Mouse (Mus musculus): Measurements from ENCODE around the gene Vegfb.
A peak's percentile ranks its signal among the peaks of the same experiment; 100 is the strongest.

Vegfb gene

DNA sequence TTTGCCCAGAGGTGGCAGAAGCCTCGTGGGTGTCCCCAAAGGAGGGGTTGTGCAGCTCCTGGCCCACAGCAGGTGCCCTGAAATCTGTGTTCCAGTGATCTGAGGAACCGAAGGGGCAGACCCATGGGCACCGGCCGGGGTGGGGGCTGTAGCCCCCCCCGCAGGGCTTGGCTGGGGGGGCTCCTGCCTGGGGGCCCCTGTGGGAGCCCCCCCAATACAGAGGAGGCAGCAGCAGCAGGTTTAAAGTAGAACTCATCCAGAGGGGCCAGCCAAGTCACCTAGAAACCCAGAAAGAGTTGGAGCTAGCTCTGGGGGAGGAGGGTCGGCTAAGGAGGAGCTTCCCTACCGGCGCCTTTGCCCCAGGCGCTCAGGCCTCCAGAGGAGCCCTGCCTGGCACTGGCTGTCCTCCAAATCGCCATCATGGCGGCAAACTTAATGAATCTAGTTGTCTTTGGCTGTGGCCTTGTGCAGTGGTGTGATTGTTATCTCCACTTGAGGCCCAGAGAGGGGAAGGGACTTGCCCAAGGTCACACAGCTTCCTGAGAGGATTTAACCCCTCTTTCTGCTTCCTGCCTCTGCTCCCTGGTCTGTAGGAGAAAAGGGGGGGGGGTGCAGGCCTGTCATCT lies 16.9 kb downstream of the Vegfb start:
- DNase-seq, result no peak

GRCm38 (mm10) chr19:6969665-6970381 lies 17.6 kb downstream of the Vegfb start:
- peak; percentile 75 for DNase-seq

DNA sequence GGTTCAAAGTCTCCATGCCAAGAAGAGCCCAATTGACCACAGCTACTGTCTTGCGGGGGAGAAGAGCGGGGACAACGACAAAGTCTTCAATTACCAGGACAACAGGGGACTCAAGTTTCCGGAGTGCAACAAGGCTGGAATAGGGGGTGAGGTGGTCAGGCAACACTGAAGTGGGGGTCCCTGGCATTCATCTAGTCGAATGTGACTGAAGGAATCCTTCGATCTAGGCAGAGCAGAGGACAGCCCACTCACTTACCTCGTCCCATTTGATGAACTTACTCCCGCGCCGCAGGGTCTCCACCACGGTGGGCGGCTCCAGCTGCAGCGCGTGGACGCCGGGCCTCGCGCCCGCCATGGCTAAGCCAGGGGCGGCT lies 18.2 kb downstream of the Vegfb start:
- DNase-seq, result no peak

- DNase-seq, result peak; percentile 70
Measured at GRCm38 (mm10) chr19:6968491-6969271, 18.8 kb downstream of the Vegfb start.

DNA sequence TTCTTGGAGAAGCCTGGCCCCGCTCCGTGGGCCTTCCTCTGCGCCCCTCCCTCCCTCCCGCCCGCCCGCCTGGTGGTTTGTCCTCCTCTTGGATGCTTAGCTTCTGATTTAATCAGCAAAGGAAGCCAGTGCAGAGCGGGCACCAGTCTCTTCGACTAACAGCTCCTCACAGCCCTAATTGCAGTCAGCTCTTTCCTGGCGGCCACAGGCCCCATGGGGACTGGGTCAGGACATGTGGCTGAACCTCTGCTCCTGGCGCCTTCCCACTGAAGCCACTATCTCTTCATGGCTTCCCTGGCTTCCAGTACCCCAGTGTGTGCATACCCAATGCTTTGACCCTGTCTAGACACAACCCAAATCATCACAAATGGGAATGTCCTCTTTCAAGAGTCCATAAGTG lies 31.0 kb downstream of the Vegfb start:
- DNase-seq, result no peak

GRCm38 (mm10) chr19:6955424-6955823 lies 32.0 kb downstream of the Vegfb start:
- no peak for DNase-seq

DNA sequence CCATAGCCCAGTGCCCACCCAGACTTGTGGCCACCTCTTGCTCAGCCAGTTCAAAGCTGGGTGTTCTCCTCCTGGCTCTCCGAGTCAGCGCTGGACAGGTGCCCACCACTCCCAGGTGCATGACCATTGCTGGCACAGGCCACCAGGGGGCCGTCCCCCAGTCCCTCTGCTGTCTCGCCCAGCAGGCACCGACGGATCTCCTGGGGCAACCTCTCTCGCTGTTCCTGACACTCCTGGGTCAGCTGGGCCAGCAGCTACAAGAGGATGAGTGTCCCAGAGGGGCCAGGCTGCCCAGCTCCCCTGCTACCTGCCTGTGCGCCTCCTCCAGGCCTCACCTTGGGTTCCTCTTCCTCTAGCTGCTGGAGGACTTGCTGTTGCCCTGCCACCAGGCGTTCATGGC lies 33.4 kb downstream of the Vegfb start:
- peak; percentile 79 for DNase-seq

DNA sequence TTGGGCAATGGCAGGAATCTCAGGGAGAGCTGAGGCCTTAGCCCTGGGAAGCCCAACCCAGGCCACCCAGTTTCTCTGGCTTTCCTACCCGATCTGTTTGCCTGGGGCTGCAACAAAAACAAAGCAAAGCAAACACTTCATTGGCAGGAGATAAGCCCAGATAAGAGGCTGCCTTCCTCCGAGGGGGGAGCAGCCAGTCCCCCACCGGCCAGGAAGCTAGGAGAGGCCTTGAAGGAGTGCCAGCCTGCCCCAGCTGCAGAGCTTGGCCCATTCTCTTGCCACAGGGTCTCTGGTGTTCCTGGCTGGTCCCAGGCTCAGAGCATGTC lies 34.8 kb downstream of the Vegfb start:
- peak; percentile 87 for DNase-seq

GRCm38 (mm10) chr19:6951994-6952711 lies 35.3 kb downstream of the Vegfb start:
- peak; percentile 94 for DNase-seq

- DNase-seq, result peak; percentile 98
Measured at GRCm38 (mm10) chr19:6951381-6951968, 36.0 kb downstream of the Vegfb start.

DNA sequence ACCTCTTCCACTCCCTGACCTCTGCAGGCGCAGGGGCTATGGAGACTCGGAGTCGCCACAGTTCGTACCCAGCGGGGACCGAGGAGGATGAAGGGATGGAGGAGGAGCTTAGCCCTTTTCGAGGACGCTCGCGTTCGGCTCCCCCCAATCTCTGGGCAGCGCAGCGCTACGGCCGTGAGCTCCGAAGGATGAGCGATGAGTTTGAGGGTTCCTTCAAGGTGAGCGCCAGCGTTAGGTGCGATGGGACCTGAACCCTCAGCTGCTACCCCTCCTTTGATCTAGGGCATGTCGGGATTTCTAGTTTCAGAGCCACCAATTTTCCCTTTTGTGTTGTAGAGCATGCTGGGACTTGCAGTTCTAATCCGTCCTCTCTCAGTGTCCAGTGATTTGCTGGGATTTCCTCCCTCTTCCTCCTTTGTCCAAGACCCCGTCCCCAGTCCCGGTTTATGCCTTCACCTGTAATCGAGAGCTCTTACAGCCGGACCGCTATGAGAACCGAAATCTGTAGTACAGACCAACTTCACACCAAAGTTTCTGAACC lies 36.8 kb downstream of the Vegfb start:
- DNase-seq, result peak; percentile 59

DNA sequence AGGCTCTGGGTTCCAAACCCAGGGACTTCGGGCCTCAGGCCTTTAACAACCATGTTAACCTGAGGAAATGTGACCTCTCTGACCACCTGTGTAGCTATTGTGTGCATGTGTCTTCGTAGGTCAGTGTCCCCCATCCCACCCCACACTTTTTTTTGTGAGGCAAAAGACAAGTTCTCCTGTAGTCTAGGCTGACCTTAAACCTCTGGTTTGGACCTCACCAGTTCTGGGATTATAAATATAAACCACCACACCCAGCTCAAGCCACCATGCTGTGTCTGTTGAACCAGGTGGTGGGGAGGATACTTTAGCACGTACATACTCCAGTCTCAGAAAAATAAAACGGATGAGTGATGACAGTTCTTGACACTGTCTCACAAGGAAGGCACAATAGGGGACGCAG lies 37.5 kb downstream of the Vegfb start:
- no peak for DNase-seq

DNA sequence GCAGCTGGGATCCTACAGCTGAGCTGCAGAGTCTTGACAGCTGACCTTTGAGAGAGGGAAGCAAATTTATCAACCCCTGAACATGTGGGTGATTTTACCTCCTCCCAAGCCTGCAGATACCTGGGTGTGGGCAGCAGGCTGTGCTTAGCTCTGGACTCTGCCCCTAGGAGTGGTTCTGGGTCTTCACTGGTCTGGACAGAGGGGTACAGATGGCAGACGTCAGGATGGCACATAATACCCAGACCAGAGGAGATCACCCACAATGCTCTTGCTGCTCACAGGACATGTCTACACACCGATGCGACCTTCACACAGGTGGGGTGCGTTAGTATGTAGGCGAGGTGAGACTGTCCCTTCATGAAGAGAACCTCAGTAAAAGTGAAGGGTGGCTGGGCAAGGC lies 37.9 kb downstream of the Vegfb start:
- no peak for DNase-seq

DNA sequence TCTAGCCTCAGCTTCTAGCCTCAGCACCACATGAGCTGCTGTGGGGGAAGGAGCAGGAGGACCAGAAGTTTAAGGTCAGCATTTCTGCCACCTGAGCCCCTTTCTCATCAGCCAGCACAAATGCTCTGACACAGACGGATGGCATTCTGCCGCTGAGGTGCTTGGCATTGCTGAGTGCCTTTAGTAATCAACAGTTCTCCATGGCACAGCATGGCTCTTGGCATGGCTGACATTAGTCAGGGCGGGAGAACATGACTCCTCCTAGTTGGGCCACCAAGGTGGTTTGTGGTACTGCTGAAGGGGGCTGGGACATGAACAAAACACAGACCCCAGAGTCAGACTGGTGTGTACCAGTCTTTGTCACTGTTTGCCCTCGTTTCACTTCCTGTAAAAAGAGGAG lies 39.3 kb downstream of the Vegfb start:
- no peak for DNase-seq

DNA sequence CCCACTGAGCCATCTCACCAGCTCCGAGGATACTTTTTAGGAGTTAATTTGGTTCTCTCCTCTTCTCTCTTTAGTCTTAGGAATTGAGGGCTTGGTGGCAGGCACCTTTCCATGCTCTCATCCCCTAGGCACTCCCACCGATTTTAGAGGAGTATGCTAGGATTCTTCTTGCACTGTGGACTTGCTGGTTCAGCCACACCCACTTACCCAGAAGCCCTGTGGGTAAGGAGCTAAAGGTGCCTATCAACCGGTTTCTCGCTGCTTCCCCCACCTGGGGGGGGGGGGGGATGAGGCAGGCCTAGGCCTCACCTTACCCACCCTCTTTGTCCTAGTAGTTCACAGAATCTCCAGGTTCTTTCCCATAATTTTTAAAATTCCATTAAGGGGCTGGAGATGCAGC lies 39.7 kb downstream of the Vegfb start:
- DNase-seq, result no peak

DNA sequence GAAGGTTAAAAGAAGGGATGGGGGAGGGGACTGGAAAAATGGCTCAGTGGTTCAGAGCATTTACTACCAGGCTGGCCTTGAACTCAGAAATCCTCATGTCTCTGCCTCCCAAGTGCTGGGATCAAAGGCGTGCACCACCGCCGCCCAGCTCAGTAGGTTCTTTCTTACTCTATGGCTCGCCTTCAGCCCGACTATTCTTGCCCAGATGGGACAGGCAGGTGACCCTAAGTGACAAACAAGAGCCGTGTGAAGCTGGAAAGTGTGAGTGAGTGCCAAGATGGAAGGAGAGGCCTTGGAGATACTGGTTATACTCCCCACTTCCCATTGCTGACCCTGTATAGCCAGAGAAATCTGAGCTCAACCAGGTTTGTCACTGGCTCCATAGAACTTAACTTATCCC lies 43.7 kb downstream of the Vegfb start:
- no peak for DNase-seq

DNA sequence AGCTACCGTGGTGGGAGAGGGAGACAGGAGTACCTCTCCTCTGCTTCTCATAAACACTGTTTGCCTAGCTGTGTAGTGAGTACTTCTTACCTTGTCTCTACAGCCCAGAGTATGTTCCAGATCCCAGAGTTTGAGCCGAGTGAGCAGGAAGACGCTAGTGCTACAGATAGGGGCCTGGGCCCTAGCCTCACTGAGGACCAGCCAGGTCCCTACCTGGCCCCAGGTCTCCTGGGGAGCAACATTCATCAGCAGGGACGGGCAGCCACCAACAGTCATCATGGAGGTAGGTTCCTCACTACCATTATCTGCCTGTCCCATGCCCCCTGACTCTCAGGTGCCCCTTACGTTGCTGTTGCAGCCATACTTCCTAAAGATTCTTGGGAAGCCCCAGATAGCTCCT lies 44.7 kb downstream of the Vegfb start:
- no peak for DNase-seq

GRCm38 (mm10) chr19:6942249-6942691 lies 45.2 kb downstream of the Vegfb start, which contains the start of gene Gpr137:
Gpr137 (minus strand) TSS chr19:6942480.
- peak; percentile 98 for DNase-seq

- peak; percentile 95 for DNase-seq
Measured at GRCm38 (mm10) chr19:6941372-6942248, 45.8 kb downstream of the Vegfb start, which contains the start of gene Bad. Bad (plus strand) TSS chr19:6941861.

GRCm38 (mm10) chr19:6940396-6941351 lies 46.8 kb downstream of the Vegfb start:
- no peak for DNase-seq

Data from lung, postnatal 10 days (tissue).